Mouse (Mus musculus) cerebellum, adult 2 months (tissue): ENCODE data around the gene 2010111I01Rik. TPM values are rescaled to one million over a fixed set of nuclear protein-coding genes. Genes with fewer than 3 reads are reported as not detected.
"Not testable (repeated sequence)": the region's sequence is repeated elsewhere in the genome, so short reads cannot be mapped to it uniquely, and the experiment has no call there.

ENCODE experiments used
- DNase-seq, 2 experiments: peaks; one replicate each; pipeline ENCODE4 v3.0.0; 2021
- H3K27ac ChIP-seq: fragments of 200-500 bp; 2 replicates; pipeline ENCODE4 v1.5.1; 2012; ENCODE audit warnings: low read length, control low read depth, inconsistent platforms; ENCODE audit not compliant: insufficient read depth
- H3K27me3 ChIP-seq: fragments of 200-500 bp; 2 replicates; pipeline ENCODE4 v1.6.1; 2012; ENCODE audit warnings: inconsistent platforms, mild to moderate bottlenecking, low read length, moderate library complexity; ENCODE audit not compliant: control insufficient read depth, insufficient read depth
- H3K4me1 ChIP-seq: fragments of 200-500 bp; 2 replicates; pipeline ENCODE4 v1.6.1; 2011; ENCODE audit warnings: low read length; ENCODE audit not compliant: control insufficient read depth, insufficient read depth
- H3K4me3 ChIP-seq: fragments of 200-500 bp; replicated peaks from 2 replicates; pipeline ENCODE3; 2011; ENCODE audit warnings: mild to moderate bottlenecking, low read depth, low read length, control low read depth; ENCODE audit not compliant: insufficient read depth
- CTCF ChIP-seq: fragments of 200-500 bp; IDR thresholded peaks from 2 replicates; pipeline ENCODE4 v1.5.1; 2011; ENCODE audit warnings: low read depth, mild to moderate bottlenecking, control low read depth, low read length, moderate library complexity, borderline replicate concordance; ENCODE audit not compliant: insufficient read depth
- POLR2A ChIP-seq: fragments of 200-500 bp; IDR thresholded peaks from 2 replicates; pipeline ENCODE4 v1.6.1; 2011; ENCODE audit warnings: low read length, control low read depth, borderline replicate concordance; ENCODE audit not compliant: insufficient read depth
- WGBS: fragments of 180-500 bp; shearing (Covaris S2); methylation state at CpG from one replicate; pipeline ENCODE4 v1.1.7; 2018; 5-methylcytosine and 5-hydroxymethylcytosine counted together
- polyA plus RNA-seq: library from polyadenylated mRNA; depleted of rRNA; stranded (reverse); fragments of >200 nt; gene quantifications from 2 replicates; pipeline ENCODE4 v1.2.3, GENCODE M21; 2012

The 2010111I01Rik gene
- polyA plus RNA-seq, 1 experiment, result 126 TPM

GRCm38 (mm10) chr13:62927470-62927869 lies 37.2 kb upstream of the 2010111I01Rik start:
- no peak overlapping the region for H3K27ac ChIP-seq
- H3K4me1 ChIP-seq, result no peaks in the 10 kb centered on the region
- no peak for DNase-seq
- H3K4me3 ChIP-seq, result no peak overlapping the region
- 85% methylated on average over 1 of the region's 1 CpGs for WGBS
- TF ChIP-seq POLR2A (no peak), CTCF (no peak)
- H3K27me3 ChIP-seq, result no peaks in the 10 kb centered on the region

GRCm38 (mm10) chr13:62929144-62929543 lies 35.5 kb upstream of the 2010111I01Rik start:
- WGBS, result 94% methylated on average over 3 of the region's 3 CpGs
- not testable (repeated sequence) for H3K4me3 ChIP-seq, H3K4me1 ChIP-seq, H3K27me3 ChIP-seq, DNase-seq, H3K27ac ChIP-seq

GRCm38 (mm10) chr13:62929766-62930389 lies 34.8 kb upstream of the 2010111I01Rik start:
- 37% methylated on average over 9 of the region's 9 CpGs for WGBS
- no peak overlapping the region for H3K4me3 ChIP-seq
- no peaks in the 10 kb centered on the region for H3K4me1 ChIP-seq
- TF ChIP-seq CTCF (no peak), POLR2A (no peak)
- DNase-seq, result no peak
- H3K27ac ChIP-seq, result no peak overlapping the region
- no peaks in the 10 kb centered on the region for H3K27me3 ChIP-seq

- no peak for DNase-seq
- 31% methylated on average over 4 of the region's 4 CpGs for WGBS
- TF ChIP-seq POLR2A (no peak), CTCF (no peak)
- no peaks in the 10 kb centered on the region for H3K27me3 ChIP-seq
- no peak overlapping the region for H3K4me3 ChIP-seq
- no peak overlapping the region for H3K27ac ChIP-seq
- H3K4me1 ChIP-seq, result no peaks in the 10 kb centered on the region
Measured at GRCm38 (mm10) chr13:62932452-62932851, 32.2 kb upstream of the 2010111I01Rik start.

- Histone ChIP-seq H3K4me3 (no peak overlapping the region), H3K27ac (no peak overlapping the region), H3K27me3 (no peaks in the 10 kb centered on the region), H3K4me1 (no peaks in the 10 kb centered on the region)
- WGBS, result 68% methylated on average over 3 of the region's 3 CpGs
- no peak for DNase-seq
- TF ChIP-seq POLR2A (no peak), CTCF (no peak)
Measured at GRCm38 (mm10) chr13:62939371-62939770, 25.3 kb upstream of the 2010111I01Rik start.

- Histone ChIP-seq H3K27ac (no peak overlapping the region), H3K27me3 (no peaks in the 10 kb centered on the region), H3K4me1 (no peaks in the 10 kb centered on the region), H3K4me3 (no peak overlapping the region)
- no peak for DNase-seq
- TF ChIP-seq POLR2A (no peak), CTCF (no peak)
- 79% methylated on average over 4 of the region's 4 CpGs for WGBS
Measured at GRCm38 (mm10) chr13:62939797-62940196, 24.9 kb upstream of the 2010111I01Rik start.

GRCm38 (mm10) chr13:62940721-62941120 lies 24.0 kb upstream of the 2010111I01Rik start:
- Histone ChIP-seq H3K27me3 (no peaks in the 10 kb centered on the region), H3K27ac (no peak overlapping the region), H3K4me3 (no peak overlapping the region), H3K4me1 (no peaks in the 10 kb centered on the region)
- TF ChIP-seq POLR2A, result no peak
- no peak for TF ChIP-seq CTCF
- DNase-seq, result no peak
- WGBS, result 70% methylated on average over 4 of the region's 4 CpGs

- no peak overlapping the region for H3K27ac ChIP-seq
- WGBS, result 81% methylated on average over 17 of the region's 17 CpGs
- no peak for DNase-seq
Measured at GRCm38 (mm10) chr13:62941341-62942005, 23.2 kb upstream of the 2010111I01Rik start.

More at GRCm38 (mm10) chr13:62941341-62942005, 23.2 kb upstream of the 2010111I01Rik start:
- Histone ChIP-seq H3K4me1 (no peaks in the 10 kb centered on the region), H3K27me3 (no peaks in the 10 kb centered on the region), H3K4me3 (no peak overlapping the region)
- TF ChIP-seq CTCF (no peak), POLR2A (no peak)
